Mouse (Mus musculus) liver, adult 2 months (tissue): ENCODE data around the gene Zfp410. TPM values are rescaled to one million over a fixed set of nuclear protein-coding genes. Genes with fewer than 3 reads are reported as not detected.

Experiments
- DNase-seq: peaks from one replicate; pipeline ENCODE4 v3.0.0-alpha.2; 2011; ENCODE audit warnings: low read depth, low spot score; ENCODE audit errors: extremely low read depth
- H3K27ac ChIP-seq: fragments of 200-500 bp; replicated peaks from 2 replicates; pipeline ENCODE4 v1.5.1; 2012; ENCODE audit warnings: low read depth, mild to moderate bottlenecking, control low read depth, inconsistent platforms, low read length; ENCODE audit not compliant: insufficient read depth
- H3K27me3 ChIP-seq: fragments of 200-500 bp; 2 replicates; pipeline ENCODE4 v1.6.1; 2012; ENCODE audit warnings: mild to moderate bottlenecking, moderate library complexity, low read length, inconsistent platforms; ENCODE audit not compliant: control insufficient read depth, insufficient read depth
- H3K36me3 ChIP-seq: fragments of 200-500 bp; 2 replicates; pipeline ENCODE4 v1.6.1; 2012; ENCODE audit warnings: low read length, inconsistent platforms; ENCODE audit not compliant: control insufficient read depth, insufficient read depth
- H3K4me1 ChIP-seq: fragments of 200-500 bp; 2 replicates; pipeline ENCODE4 v1.6.1; 2011; ENCODE audit warnings: low read length; ENCODE audit not compliant: control insufficient read depth, insufficient read depth
- H3K4me3 ChIP-seq: fragments of 200-500 bp; 2 replicates; pipeline ENCODE4 v1.5.1; 2011; ENCODE audit warnings: low read depth, mild to moderate bottlenecking, control low read depth, low read length, moderate library complexity; ENCODE audit not compliant: insufficient read depth
- H3K79me2 ChIP-seq: fragments of 200-500 bp; 2 replicates; pipeline ENCODE4 v1.6.1; 2012; ENCODE audit warnings: inconsistent platforms, mild to moderate bottlenecking, low read length, moderate library complexity; ENCODE audit not compliant: control insufficient read depth, insufficient read depth
- H3K9ac ChIP-seq: fragments of 200-500 bp; 2 replicates; pipeline ENCODE4 v1.6.1; 2012; ENCODE audit warnings: low read depth, mild to moderate bottlenecking, control low read depth, inconsistent platforms, low read length
- CTCF ChIP-seq: fragments of 200-500 bp; IDR thresholded peaks from 2 replicates; pipeline ENCODE4 v1.5.1; 2011; ENCODE audit warnings: low read depth, low read length, control low read depth
- POLR2A ChIP-seq: fragments of 200-500 bp; IDR thresholded peaks from 2 replicates; pipeline ENCODE4 v1.6.1; 2011; ENCODE audit warnings: low read length, control low read depth; ENCODE audit not compliant: insufficient read depth; ENCODE audit errors: extremely low read depth
- WGBS: fragments of 180-500 bp; shearing (Covaris S2); methylation state at CpG from one replicate; pipeline ENCODE4 v1.1.7; 2018; 5-methylcytosine and 5-hydroxymethylcytosine counted together
- polyA plus RNA-seq: library from polyadenylated mRNA; depleted of rRNA; stranded (reverse); fragments of >200 nt; gene quantifications from 2 replicates; pipeline ENCODE4 v1.2.3, GENCODE M21; 2012
- total RNA-seq: library from RNA; depleted of rRNA; stranded (reverse); fragments of >200 nt; gene quantifications from 2 replicates; pipeline ENCODE4 v1.2.3, GENCODE M21; 2014

Gene Zfp410
- total and polyA plus RNA-seq, 2 experiments = 11.8 to 20.4 TPM

DNA sequence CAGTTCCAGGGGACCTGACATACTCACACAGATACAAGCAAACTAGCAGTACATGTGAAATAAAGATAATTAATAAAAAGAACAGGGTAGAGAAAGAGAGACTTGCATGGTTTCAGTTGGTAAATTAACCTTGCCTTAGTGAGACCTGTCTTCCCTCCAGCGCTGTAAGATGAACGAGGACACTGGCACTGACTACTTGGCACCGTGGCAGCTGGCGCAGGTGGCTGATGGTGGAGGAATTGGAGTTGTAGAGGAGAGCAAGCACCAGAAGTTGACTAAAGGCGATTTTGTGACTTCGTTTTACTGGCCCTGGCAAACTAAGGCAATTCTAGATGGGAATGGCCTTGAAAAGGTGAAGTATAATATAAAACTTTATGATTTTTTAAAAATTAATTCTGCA lies 18.8 kb upstream of the Zfp410 start:
- WGBS = 78% methylated on average over 6 of the region's 6 CpGs
- H3K27me3 ChIP-seq = no peaks in the 10 kb centered on the region
- TF ChIP-seq POLR2A (no peak), CTCF (no peak)

GRCm38 (mm10) chr12:84299265-84299664 lies 17.4 kb upstream of the Zfp410 start:
- WGBS = 98% methylated on average over 2 of the region's 2 CpGs
- TF ChIP-seq POLR2A (no peak), CTCF (no peak)
- no peaks in the 10 kb centered on the region for H3K79me2 ChIP-seq
- H3K27me3 ChIP-seq = no peaks in the 10 kb centered on the region
- H3K36me3 ChIP-seq = peaks cover 64% of the 10 kb centered on the region
- H3K4me3 ChIP-seq = no peak overlapping the region
- no peak overlapping the region for H3K27ac ChIP-seq
- DNase-seq = no peak
- H3K9ac ChIP-seq = no peak overlapping the region
- H3K4me1 ChIP-seq = peaks cover 4% of the 10 kb centered on the region; the same call in 1 of the 2 replicates

More for the DNA sequence above, 18.8 kb upstream of the Zfp410 start:
- H3K36me3 ChIP-seq = peaks cover 66% of the 10 kb centered on the region
- H3K4me1 ChIP-seq = no peaks in the 10 kb centered on the region
- H3K4me3 ChIP-seq = no peak overlapping the region
- no peaks in the 10 kb centered on the region for H3K79me2 ChIP-seq
- no peak overlapping the region for H3K9ac ChIP-seq
- H3K27ac ChIP-seq = no peak overlapping the region
- DNase-seq = no peak

DNA sequence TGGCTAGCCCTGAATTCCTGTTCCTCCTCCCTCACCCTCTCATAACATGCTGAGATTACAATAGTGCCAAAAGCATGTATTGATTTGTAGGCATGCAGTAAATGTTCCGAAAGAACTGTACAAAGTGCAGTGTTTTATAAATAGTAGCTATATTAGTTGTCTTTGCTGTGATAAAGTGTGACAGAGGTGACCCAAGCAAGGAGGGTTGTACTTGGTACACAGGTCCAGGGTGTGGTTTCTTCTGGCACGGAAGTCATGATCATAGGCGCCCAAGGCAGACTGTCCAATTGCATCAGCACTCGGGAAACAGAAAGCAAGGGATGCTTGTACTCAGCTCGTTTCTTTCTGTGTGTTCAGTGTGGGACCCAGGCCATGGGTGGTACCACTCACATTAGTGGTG lies 12.6 kb upstream of the Zfp410 start:
- Histone ChIP-seq H3K27me3 (no peaks in the 10 kb centered on the region), H3K4me3 (no peak overlapping the region), H3K79me2 (no peaks in the 10 kb centered on the region), H3K9ac (no peak overlapping the region), H3K27ac (peak overlapping the region; percentile 38), H3K4me1 (peaks cover 8% of the 10 kb centered on the region; the same call in 1 of the 2 replicates), H3K36me3 (peaks cover 55% of the 10 kb centered on the region)
- peak; percentile 93 for DNase-seq
- TF ChIP-seq CTCF = no peak
- no peak for TF ChIP-seq POLR2A
- 21% methylated on average over 5 of the region's 5 CpGs for WGBS

DNA sequence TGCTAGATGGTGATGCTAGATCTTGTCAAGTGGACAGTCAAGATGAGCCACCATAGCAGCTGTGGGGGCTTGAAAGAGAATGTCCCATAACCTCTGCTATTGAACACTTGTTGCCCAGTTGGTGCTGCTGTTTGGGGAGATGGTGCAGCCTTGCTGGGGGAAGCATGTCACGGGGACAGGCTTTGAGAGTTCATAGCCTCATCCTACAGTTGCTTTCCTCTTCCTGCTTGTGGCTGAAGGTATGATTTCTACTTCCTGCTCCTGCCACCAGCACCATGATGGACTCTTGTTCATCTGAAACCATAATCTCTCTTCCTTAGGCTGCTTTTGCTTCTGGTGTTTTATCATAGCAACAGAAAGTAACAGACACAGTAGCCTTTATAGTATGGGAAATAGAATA lies 12.1 kb upstream of the Zfp410 start:
- Histone ChIP-seq H3K4me1 (peaks cover 8% of the 10 kb centered on the region; the same call in 1 of the 2 replicates), H3K36me3 (peaks cover 55% of the 10 kb centered on the region), H3K79me2 (no peaks in the 10 kb centered on the region), H3K4me3 (no peak overlapping the region), H3K9ac (no peak overlapping the region), H3K27me3 (no peaks in the 10 kb centered on the region), H3K27ac (peak overlapping the region; percentile 38)
- 90% methylated on average over 1 of the region's 1 CpGs for WGBS
- DNase-seq = no peak
- TF ChIP-seq CTCF (no peak), POLR2A (no peak)

- Histone ChIP-seq H3K27ac (no peak overlapping the region), H3K9ac (no peak overlapping the region), H3K36me3 (peaks cover 30% of the 10 kb centered on the region), H3K27me3 (no peaks in the 10 kb centered on the region), H3K79me2 (no peaks in the 10 kb centered on the region; the same call in 1 of the 2 replicates), H3K4me1 (peaks cover 3% of the 10 kb centered on the region), H3K4me3 (no peak overlapping the region)
- no peak for TF ChIP-seq POLR2A
- no peak for TF ChIP-seq CTCF
- no peak for DNase-seq
- WGBS = 68% methylated on average over 4 of the region's 5 CpGs
Observed at GRCm38 (mm10) chr12:84311306-84311705, 5.3 kb upstream of the Zfp410 start.

DNA sequence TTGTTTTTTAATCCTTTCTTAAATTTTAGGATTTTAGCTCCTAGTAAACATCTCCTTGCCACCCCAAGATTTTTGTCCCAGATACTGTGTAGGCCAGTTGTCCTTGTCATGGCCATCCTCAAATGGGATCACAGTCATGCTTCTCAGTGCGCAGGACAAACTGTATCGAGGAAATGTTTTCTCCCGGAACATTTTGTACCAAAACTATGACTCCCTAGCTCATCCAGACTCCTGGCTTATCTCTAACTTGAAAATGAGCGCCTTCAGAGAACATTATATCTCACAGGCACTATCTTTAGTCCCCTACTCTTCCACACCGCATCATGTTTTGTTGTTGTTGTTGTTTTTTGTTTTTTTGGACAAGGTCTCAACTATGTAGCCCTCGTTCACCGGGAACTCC lies 646 bp upstream of the Zfp410 start:
- Histone ChIP-seq H3K4me3 (peak overlapping the region; percentile 90), H3K27ac (peak overlapping the region; percentile 95)
- WGBS = 19% methylated on average over 7 of the region's 7 CpGs

More for the DNA sequence above, 646 bp upstream of the Zfp410 start:
- peaks cover 3% of the 10 kb centered on the region for H3K4me1 ChIP-seq
- peaks cover 7% of the 10 kb centered on the region; the same call in 1 of the 2 replicates for H3K36me3 ChIP-seq
- no peaks in the 10 kb centered on the region for H3K27me3 ChIP-seq
- no peak for TF ChIP-seq CTCF
- no peak for TF ChIP-seq POLR2A
- DNase-seq = peak; percentile 48
- H3K79me2 ChIP-seq = peaks cover 11% of the 10 kb centered on the region; the same call in 1 of the 2 replicates
- H3K9ac ChIP-seq = peak overlapping the region; percentile 91
